9 mouse cellular contexts compared by ENCODE assay signal in the genomic region with DNA sequence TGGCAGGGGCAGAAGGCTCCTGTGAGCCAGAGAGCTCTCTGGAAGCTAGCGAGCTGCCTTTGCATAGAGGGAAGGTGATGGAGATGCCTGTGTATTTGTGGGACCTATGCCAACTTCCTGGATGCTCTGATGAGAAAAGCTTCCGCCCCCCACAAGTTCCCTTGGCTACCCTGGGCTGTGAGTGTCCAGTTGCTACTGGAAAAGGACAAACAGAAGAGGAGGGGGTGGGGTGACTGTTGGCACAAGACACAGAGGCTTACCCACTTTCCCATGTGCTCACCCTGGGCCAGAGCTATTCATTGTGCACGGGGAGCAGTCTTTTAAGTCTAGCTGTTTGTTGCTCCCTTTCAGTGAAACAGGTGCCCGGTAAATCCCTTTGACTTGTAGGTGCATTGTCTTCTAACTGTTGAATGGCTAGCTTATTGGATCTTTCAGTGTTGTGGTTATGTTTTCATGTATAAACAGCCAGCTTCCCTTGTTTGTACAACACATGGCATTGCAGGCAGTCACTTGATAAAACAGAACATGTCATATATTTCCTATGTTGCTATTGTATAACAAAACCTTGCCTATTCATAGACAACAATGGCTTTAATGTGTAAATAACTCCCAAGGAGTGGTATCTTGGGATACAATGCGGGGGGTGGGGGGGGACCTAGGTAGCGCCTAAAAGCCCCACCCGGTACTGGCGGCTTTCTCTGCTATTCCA. TPM values are rescaled to one million over a fixed set of nuclear protein-coding genes. Genes with fewer than 3 reads are reported as not detected.
DNase-seq lines count a peak whose midpoint lies in the region; ATAC-seq and TF ChIP-seq lines count a peak whose summit lies in the region.
"Had no signal": no experiment of that assay in that cellular context is flagged by ENCODE, and none has a peak within 500 bp of the region (broad histone marks: within the 10 kb centered on the region; RNA-seq: fewer than 3 reads in every experiment).

No protein-coding gene starts in this region.

- intact Hi-C loops in left cerebral cortex, postnatal 25 days (cut with DNase I) = no loop called here

- H3K36me3 ChIP-seq in kidney, postnatal 0 days (ENCODE audit: insufficient read depth, low read length) = no peaks in the 10 kb centered on the region
- H3K36me3 ChIP-seq in intestine, embryonic 15.5 days = no peaks in the 10 kb centered on the region
- no peaks in the 10 kb centered on the region for H3K36me3 ChIP-seq in midbrain, embryonic 16.5 days (ENCODE audit: control insufficient read depth, insufficient read depth, low read length)

- H3K27me3 ChIP-seq in kidney, postnatal 0 days (ENCODE audit: insufficient read depth, low read length) = peaks cover 31% of the 10 kb centered on the region
- peaks cover 44% of the 10 kb centered on the region for H3K27me3 ChIP-seq in intestine, embryonic 15.5 days (replicated peaks)
- H3K27me3 ChIP-seq in midbrain, embryonic 16.5 days (ENCODE audit: control insufficient read depth, insufficient read depth, low read depth, low read length) = no peaks in the 10 kb centered on the region

- H3K27ac ChIP-seq in kidney, postnatal 0 days = no peak overlapping the region
- H3K27ac ChIP-seq in cortical plate, adult 2 months (ENCODE audit: insufficient read depth, low read length) = no peak overlapping the region
- no peak overlapping the region for H3K27ac ChIP-seq in intestine, embryonic 15.5 days
- peak overlapping the region; percentile 98 for H3K27ac ChIP-seq in midbrain, embryonic 16.5 days (ENCODE audit: low read length)

- no peaks in the 10 kb centered on the region for H3K9me3 ChIP-seq in kidney, postnatal 0 days (replicated peaks; ENCODE audit: low read length)
- no peaks in the 10 kb centered on the region for H3K9me3 ChIP-seq in intestine, embryonic 15.5 days
- no peaks in the 10 kb centered on the region for H3K9me3 ChIP-seq in midbrain, embryonic 16.5 days (replicated peaks; ENCODE audit: control insufficient read depth, low read length, poor library complexity, severe bottlenecking)

- H3K4me2 ChIP-seq in kidney, postnatal 0 days (ENCODE audit: low read length) = peak overlapping the region; percentile 98; the same call in 1 of the 2 replicates
- peak overlapping the region; percentile 99 for H3K4me2 ChIP-seq in intestine, embryonic 15.5 days (replicated peaks)
- H3K4me2 ChIP-seq in midbrain, embryonic 16.5 days (ENCODE audit: low read length) = peak overlapping the region; percentile 98

- no peak overlapping the region for H3K9ac ChIP-seq in kidney, postnatal 0 days (ENCODE audit: low read depth, low read length)
- H3K9ac ChIP-seq in intestine, embryonic 15.5 days = no peak overlapping the region
- peak overlapping the region; percentile 99 for H3K9ac ChIP-seq in midbrain, embryonic 16.5 days (ENCODE audit: low read depth, low read length)

- TF ChIP-seq CTCF in kidney, postnatal 0 days (IDR thresholded peaks at IDR 0.05; ENCODE audit: low read depth) = no peak
- no peak for TF ChIP-seq CTCF in cortical plate, adult 2 months (IDR thresholded peaks at IDR 0.05; ENCODE audit: extremely low read depth, insufficient read depth, low read length)

- no peak for ATAC-seq in kidney, postnatal 0 days (replicated peaks; ENCODE audit: low FRiP score, low read depth)
- no peak for ATAC-seq in intestine, embryonic 15.5 days
- peak; percentile 53; the same call in 1 of the 2 replicates for ATAC-seq in midbrain, embryonic 16.5 days

- TF ChIP-seq POLR2A in cortical plate, adult 2 months (IDR thresholded peaks at IDR 0.05; ENCODE audit: extremely low read depth, insufficient read depth, low read length) = no peak

- H3K4me3 ChIP-seq in kidney, postnatal 0 days (replicated peaks; ENCODE audit: low read depth, low read length) = peak overlapping the region; percentile 48
- H3K4me3 ChIP-seq in cortical plate, adult 2 months (ENCODE audit: insufficient read depth, low read length) = peak overlapping the region; percentile 47; the same call in 1 of the 2 replicates
- peak overlapping the region; percentile 50; the same call in 1 of the 2 replicates for H3K4me3 ChIP-seq in intestine, embryonic 15.5 days (replicated peaks)
- H3K4me3 ChIP-seq in midbrain, embryonic 16.5 days (ENCODE audit: low read depth, low read length) = peak overlapping the region; percentile 81

- WGBS in kidney, postnatal 0 days = 25% methylated on average over 8 of the region's 8 CpGs
- 30% methylated on average over 8 of the region's 8 CpGs for WGBS in intestine, embryonic 15.5 days
- 8% methylated on average over 8 of the region's 8 CpGs for WGBS in midbrain, embryonic 16.5 days

- peaks cover 14% of the 10 kb centered on the region for H3K4me1 ChIP-seq in kidney, postnatal 0 days (replicated peaks; ENCODE audit: insufficient read depth, low read length)
- H3K4me1 ChIP-seq in cortical plate, adult 2 months (ENCODE audit: control insufficient read depth, insufficient read depth, low read length) = peaks cover 5% of the 10 kb centered on the region
- H3K4me1 ChIP-seq in intestine, embryonic 15.5 days (replicated peaks) = peaks cover 15% of the 10 kb centered on the region
- H3K4me1 ChIP-seq in midbrain, embryonic 16.5 days (ENCODE audit: control insufficient read depth, insufficient read depth, low read length) = peaks cover 38% of the 10 kb centered on the region

- no peak for DNase-seq in kidney, postnatal 0 days (ENCODE audit: low spot score)
- no peak for DNase-seq in kidney, postnatal 4 days
- DNase-seq in adrenal gland, postnatal 4 days (ENCODE audit: low spot score in 2 of 2) = no peak
- DNase-seq in left cerebral cortex, postnatal 25 days (ENCODE audit: low spot score in 2 of 2) = no peak
- DNase-seq in embryo, embryonic 10.5 days (ENCODE audit: low spot score) = no peak

RNA-seq across cellular contexts. Expression of a gene that starts 2.6 kb away (rescaled TPM):
- 0.20 and 0.28 TPM in 2 replicates for polyA plus RNA-seq in kidney, postnatal 0 days (2015; fragmentation: Nextera tagmentation; extraction: Ambion mirVana)
- 34.3 and 40.8 TPM in 2 replicates for polyA plus RNA-seq in cortical plate, adult 2 months (2012; rRNA removed)
- polyA plus RNA-seq in intestine, embryonic 15.5 days (2015; fragmentation: Nextera tagmentation; extraction: Ambion mirVana) = 0.39 and 0.61 TPM in 2 replicates
- polyA plus RNA-seq in midbrain, embryonic 16.5 days (2015; fragmentation: Nextera tagmentation; extraction: Ambion mirVana) = 16.5 and 17.8 TPM in 2 replicates
- 1 to 10 TPM in 1 of 2 experiments, under 1 TPM in 1; 0.85 to 1.1 TPM for total RNA-seq in adrenal gland, postnatal 4 days (2021)
- total RNA-seq in left cerebral cortex, postnatal 25 days (2021) = 10 to 100 TPM; 12.2 to 15.7 TPM

RNA-seq across cellular contexts. Expression of a gene that starts 16.0 kb away (rescaled TPM):
- 0.46 and 0.50 TPM in 2 replicates for polyA plus RNA-seq in kidney, postnatal 0 days (2015; fragmentation: Nextera tagmentation; extraction: Ambion mirVana)
- polyA plus RNA-seq in cortical plate, adult 2 months (2012; rRNA removed) = 0.83 and 1.2 TPM in 2 replicates
- polyA plus RNA-seq in intestine, embryonic 15.5 days (2015; fragmentation: Nextera tagmentation; extraction: Ambion mirVana) = 0.13 and 0.27 TPM in 2 replicates
- polyA plus RNA-seq in midbrain, embryonic 16.5 days (2015; fragmentation: Nextera tagmentation; extraction: Ambion mirVana) = 0.53 and 0.88 TPM in 2 replicates
- under 1 TPM in 1 of 2 experiments, not detected in 1; 0.25 TPM for total RNA-seq in adrenal gland, postnatal 4 days (2021)
- under 1 TPM; 0.41 to 0.55 TPM for total RNA-seq in left cerebral cortex, postnatal 25 days (2021)
- polyA plus RNA-seq: spleen, adult 2 months had no signal

RNA-seq across cellular contexts. Expression of a gene that starts 28.9 kb away (rescaled TPM):
- polyA plus RNA-seq in kidney, postnatal 0 days (2015; fragmentation: Nextera tagmentation; extraction: Ambion mirVana) = 93.3 and 102 TPM in 2 replicates
- polyA plus RNA-seq in cortical plate, adult 2 months (2012; rRNA removed) = 117 and 124 TPM in 2 replicates
- 78.7 and 79.0 TPM in 2 replicates for polyA plus RNA-seq in intestine, embryonic 15.5 days (2015; fragmentation: Nextera tagmentation; extraction: Ambion mirVana)
- 198 and 209 TPM in 2 replicates for polyA plus RNA-seq in midbrain, embryonic 16.5 days (2015; fragmentation: Nextera tagmentation; extraction: Ambion mirVana)
- 10 to 100 TPM; 47.7 to 49.2 TPM for total RNA-seq in adrenal gland, postnatal 4 days (2021)
- total RNA-seq in left cerebral cortex, postnatal 25 days (2021) = 10 to 100 TPM; 57.1 to 64.1 TPM

RNA-seq across cellular contexts. Expression of a gene that starts 57.1 kb away (rescaled TPM):
- polyA plus RNA-seq in kidney, postnatal 0 days (2015; fragmentation: Nextera tagmentation; extraction: Ambion mirVana) = 444 and 498 TPM in 2 replicates
- 398 and 433 TPM in 2 replicates for polyA plus RNA-seq in cortical plate, adult 2 months (2012; rRNA removed)
- 192 and 199 TPM in 2 replicates for polyA plus RNA-seq in intestine, embryonic 15.5 days (2015; fragmentation: Nextera tagmentation; extraction: Ambion mirVana)
- 293 and 338 TPM in 2 replicates for polyA plus RNA-seq in midbrain, embryonic 16.5 days (2015; fragmentation: Nextera tagmentation; extraction: Ambion mirVana)
- total RNA-seq in adrenal gland, postnatal 4 days (2021) = 100 to 1,000 TPM in 1 of 2 experiments, 10 to 100 TPM in 1; 97.6 to 134 TPM
- 100 to 1,000 TPM; 183 to 190 TPM for total RNA-seq in left cerebral cortex, postnatal 25 days (2021)

Comparison
In these comparisons a context has a peak if more than half of its experiments do, and no peak if none do; other contexts are left out.
1. RNA of a gene that starts 2.6 kb away (polyA plus RNA-seq): 34.3 to 40.8 TPM in cortical plate, adult 2 months and 16.5 to 17.8 TPM in midbrain, embryonic 16.5 days; 0.39 to 0.61 TPM in intestine, embryonic 15.5 days and 0.20 to 0.28 TPM in kidney, postnatal 0 days; every median in the first group is over 10 times any median in the second.
2. Peak in every context shown above with its lines, with median percentiles within 50 percentile points of each other: H3K4me2 ChIP-seq and H3K4me3 ChIP-seq.